Mouse (Mus musculus) stomach, embryonic 14.5 days (tissue): Measurements from ENCODE around the gene Smox. TPM values are rescaled to one million over a fixed set of nuclear protein-coding genes. Genes with fewer than 3 reads are reported as not detected.

Experiments
- ATAC-seq: fragments of 200-750 bp; cut with Nextera tagmentation; 2 replicates; pipeline ENCODE4 v1.8.0; 2017; ENCODE audit warnings: low read depth, moderate TSS enrichment; ENCODE audit not compliant: insufficient number of reproducible peaks, insufficient read depth, low FRiP score
- H3K27ac ChIP-seq: fragments of 300-500 bp; sonication (generic); 2 replicates; pipeline ENCODE4 v1.5.1; 2014; ENCODE audit warnings: mild to moderate bottlenecking, low read length, moderate library complexity, mixed read lengths
- H3K27me3 ChIP-seq: fragments of 300-500 bp; sonication (generic); 2 replicates; pipeline ENCODE4 v1.6.1; 2014; ENCODE audit warnings: low read length, control low read depth, mixed read lengths; ENCODE audit not compliant: control insufficient read depth, insufficient read depth
- H3K36me3 ChIP-seq: fragments of 300-500 bp; sonication (generic); 2 replicates; pipeline ENCODE4 v1.6.1; 2014; ENCODE audit warnings: mild to moderate bottlenecking, control low read depth, low read length, moderate library complexity, mixed read lengths; ENCODE audit not compliant: control insufficient read depth, insufficient read depth
- H3K4me1 ChIP-seq: fragments of 300-500 bp; sonication (generic); 2 replicates; pipeline ENCODE4 v1.6.1; 2014; ENCODE audit warnings: low read length, control low read depth, mixed read lengths; ENCODE audit not compliant: control insufficient read depth, insufficient read depth
- H3K4me2 ChIP-seq: fragments of 300-500 bp; sonication (generic); replicated peaks from 2 replicates; pipeline ENCODE4 v1.6.1; 2014; ENCODE audit warnings: low read depth, low read length, control low read depth
- H3K4me3 ChIP-seq: fragments of 300-500 bp; sonication (generic); 2 replicates; pipeline ENCODE4 v1.5.1; 2014; ENCODE audit warnings: low read depth, low read length, control low read depth
- H3K9ac ChIP-seq: fragments of 300-500 bp; sonication (generic); replicated peaks from 2 replicates; pipeline ENCODE4 v1.6.1; 2014; ENCODE audit warnings: low read depth, mild to moderate bottlenecking, control low read depth, low read length, moderate library complexity, mixed read lengths
- H3K9me3 ChIP-seq: fragments of 300-500 bp; sonication (generic); 2 replicates; pipeline ENCODE4 v1.6.1; 2016; ENCODE audit warnings: low read depth, low read length, control low read depth; ENCODE audit not compliant: control insufficient read depth
- WGBS: fragments of 180-500 bp; shearing (Covaris S2); extraction: QIAGEN DNeasy Blood & Tissue Kit; methylation state at CpG from one replicate; pipeline ENCODE4 v1.1.7; 2014; 5-methylcytosine and 5-hydroxymethylcytosine counted together
- polyA plus RNA-seq: library from polyadenylated mRNA; unstranded; fragments of >200 nt; fragmentation: Nextera tagmentation; extraction: Ambion mirVana; gene quantifications from 2 replicates; pipeline ENCODE4 v1.2.1, GENCODE M21; 2014

Gene Smox
- polyA plus RNA-seq, 1 experiment from 2014 or later: 28.5 TPM

- H3K4me3 ChIP-seq: no peak overlapping the region
- ATAC-seq: peak; percentile 77; the same call in 1 of the 2 replicates
- 84% methylated on average over 4 of the region's 4 CpGs for WGBS
- H3K27ac ChIP-seq: no peak overlapping the region
- H3K4me1 ChIP-seq: peaks cover 8% of the 10 kb centered on the region
- H3K27me3 ChIP-seq: no peaks in the 10 kb centered on the region
- no peak overlapping the region for H3K4me2 ChIP-seq
- no peaks in the 10 kb centered on the region for H3K9me3 ChIP-seq
- no peak overlapping the region for H3K9ac ChIP-seq
- H3K36me3 ChIP-seq: no peaks in the 10 kb centered on the region
Observed at GRCm38 (mm10) chr2:131497224-131497856, 6.0 kb downstream of the Smox start.

- H3K4me1 ChIP-seq: peaks cover 3% of the 10 kb centered on the region; the same call in 1 of the 2 replicates
Observed at GRCm38 (mm10) chr2:131498219-131498618, 6.9 kb downstream of the Smox start.

GRCm38 (mm10) chr2:131499290-131499845 lies 8.1 kb downstream of the Smox start:
- Histone ChIP-seq H3K4me3 (no peak overlapping the region), H3K4me1 (0 out of 2 replicates have a peak, but pooled peaks cover 3% of the 10 kb centered on the region), H3K27ac (no peak overlapping the region), H3K9me3 (no peaks in the 10 kb centered on the region), H3K9ac (no peak overlapping the region), H3K4me2 (no peak overlapping the region), H3K27me3 (no peaks in the 10 kb centered on the region), H3K36me3 (no peaks in the 10 kb centered on the region)
- 60% methylated on average over 5 of the region's 5 CpGs for WGBS
- ATAC-seq: no peak

More at GRCm38 (mm10) chr2:131498219-131498618, 6.9 kb downstream of the Smox start:
- H3K27me3 ChIP-seq: no peaks in the 10 kb centered on the region
- H3K27ac ChIP-seq: no peak overlapping the region
- ATAC-seq: no peak
- H3K4me2 ChIP-seq: no peak overlapping the region
- H3K9me3 ChIP-seq: no peaks in the 10 kb centered on the region
- no peaks in the 10 kb centered on the region for H3K36me3 ChIP-seq
- no peak overlapping the region for H3K4me3 ChIP-seq
- 58% methylated on average over 7 of the region's 7 CpGs for WGBS
- H3K9ac ChIP-seq: no peak overlapping the region

GRCm38 (mm10) chr2:131501886-131502285 lies 10.6 kb downstream of the Smox start:
- peaks cover 7% of the 10 kb centered on the region; the same call in 1 of the 2 replicates for H3K4me1 ChIP-seq
- H3K4me2 ChIP-seq: no peak overlapping the region
- H3K4me3 ChIP-seq: no peak overlapping the region
- no peaks in the 10 kb centered on the region for H3K9me3 ChIP-seq
- H3K27ac ChIP-seq: no peak overlapping the region; the same call in 1 of the 2 replicates
- WGBS: 45% methylated on average over 5 of the region's 5 CpGs
- H3K27me3 ChIP-seq: no peaks in the 10 kb centered on the region
- no peak overlapping the region for H3K9ac ChIP-seq
- no peak for ATAC-seq
- H3K36me3 ChIP-seq: no peaks in the 10 kb centered on the region

GRCm38 (mm10) chr2:131502561-131502960 lies 11.3 kb downstream of the Smox start:
- H3K9me3 ChIP-seq: no peaks in the 10 kb centered on the region
- no peak for ATAC-seq
- H3K4me3 ChIP-seq: no peak overlapping the region
- H3K4me2 ChIP-seq: no peak overlapping the region
- no peaks in the 10 kb centered on the region for H3K27me3 ChIP-seq
- no peak overlapping the region for H3K27ac ChIP-seq
- H3K4me1 ChIP-seq: peaks cover 7% of the 10 kb centered on the region; the same call in 1 of the 2 replicates
- no peaks in the 10 kb centered on the region for H3K36me3 ChIP-seq
- no peak overlapping the region for H3K9ac ChIP-seq
- 77% methylated on average over 5 of the region's 5 CpGs for WGBS

- Histone ChIP-seq H3K9me3 (no peaks in the 10 kb centered on the region), H3K36me3 (no peaks in the 10 kb centered on the region), H3K27me3 (no peaks in the 10 kb centered on the region), H3K27ac (no peak overlapping the region), H3K4me2 (no peak overlapping the region), H3K4me3 (no peak overlapping the region), H3K9ac (no peak overlapping the region), H3K4me1 (peaks cover 24% of the 10 kb centered on the region)
- ATAC-seq: no peak
Observed at GRCm38 (mm10) chr2:131505431-131505830, 14.1 kb downstream of the Smox start.

GRCm38 (mm10) chr2:131506358-131506757 lies 15.1 kb downstream of the Smox start:
- Histone ChIP-seq H3K9me3 (no peaks in the 10 kb centered on the region), H3K36me3 (no peaks in the 10 kb centered on the region), H3K9ac (no peak overlapping the region), H3K27ac (peak overlapping the region; percentile 61), H3K4me3 (no peak overlapping the region), H3K4me1 (peaks cover 26% of the 10 kb centered on the region), H3K4me2 (no peak overlapping the region), H3K27me3 (no peaks in the 10 kb centered on the region)
- no peak for ATAC-seq
- 31% methylated on average over 3 of the region's 3 CpGs for WGBS

GRCm38 (mm10) chr2:131508501-131508900 lies 17.2 kb downstream of the Smox start:
- no peak for ATAC-seq
- Histone ChIP-seq H3K9me3 (no peaks in the 10 kb centered on the region), H3K4me2 (no peak overlapping the region), H3K27ac (no peak overlapping the region), H3K36me3 (no peaks in the 10 kb centered on the region), H3K9ac (no peak overlapping the region), H3K27me3 (no peaks in the 10 kb centered on the region), H3K4me3 (no peak overlapping the region), H3K4me1 (peaks cover 22% of the 10 kb centered on the region)
- WGBS: 52% methylated on average over 2 of the region's 2 CpGs
